Mouse (Mus musculus) liver, postnatal 0 days (tissue): ENCODE measurements around the gene BC048403.

Experiments
- CTCF ChIP-seq: sonication (generic); IDR thresholded peaks from 2 replicates; pipeline ENCODE4 v1.5.1; 2016; ENCODE audit warnings: antibody characterized with exemption, low read depth
- EP300 ChIP-seq: IDR thresholded peaks from 2 replicates; pipeline ENCODE4 v1.6.1; 2016; ENCODE audit warnings: antibody characterized with exemption, low read depth, mild to moderate bottlenecking

- TF ChIP-seq EP300 = no peak
- no peak for TF ChIP-seq CTCF
Observed at GRCm38 (mm10) chr10:121705399-121706163, 34.2 kb upstream of the BC048403 start.
